Mouse (Mus musculus) liver, adult 2 months (tissue): ENCODE measurements around the gene Pcif1.

ENCODE experiments used
- CTCF ChIP-seq: fragments of 200-500 bp; IDR thresholded peaks from 2 replicates; pipeline ENCODE4 v1.5.1; 2011; ENCODE audit warnings: low read depth, low read length, control low read depth
- POLR2A ChIP-seq: fragments of 200-500 bp; IDR thresholded peaks from 2 replicates; pipeline ENCODE4 v1.6.1; 2011; ENCODE audit warnings: low read length, control low read depth; ENCODE audit not compliant: insufficient read depth; ENCODE audit errors: extremely low read depth

DNA sequence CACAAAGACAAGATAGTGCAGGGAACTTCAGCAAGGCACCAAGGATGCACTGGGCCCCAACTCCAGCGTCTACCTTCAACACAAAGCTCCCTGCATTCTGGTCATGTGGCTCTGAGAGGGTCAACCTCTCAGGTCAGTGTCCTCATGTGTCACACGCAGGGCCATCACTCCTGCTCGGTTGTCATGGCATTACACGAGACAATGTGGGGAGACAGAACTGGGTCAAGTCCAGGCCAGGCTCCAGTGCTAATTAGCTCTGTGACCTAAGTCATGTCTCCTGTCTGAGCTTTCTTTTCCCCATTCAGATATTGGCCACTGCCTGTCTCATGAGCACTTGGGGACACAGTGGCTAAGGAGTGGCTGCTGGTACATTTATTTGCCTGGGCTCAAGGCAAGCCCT, 44.2 kb downstream of the Pcif1 start:
- TF ChIP-seq POLR2A (no peak), CTCF (no peak)
